Mouse (Mus musculus) heart, adult 9 months (tissue): ENCODE data around the gene Defb22.

Experiments
- DNase-seq, 2 experiments: peaks; one replicate each; pipeline ENCODE4 v3.0.0; 2022; ENCODE audit warnings: low spot score in 2 of 2

The Defb22 gene

DNA sequence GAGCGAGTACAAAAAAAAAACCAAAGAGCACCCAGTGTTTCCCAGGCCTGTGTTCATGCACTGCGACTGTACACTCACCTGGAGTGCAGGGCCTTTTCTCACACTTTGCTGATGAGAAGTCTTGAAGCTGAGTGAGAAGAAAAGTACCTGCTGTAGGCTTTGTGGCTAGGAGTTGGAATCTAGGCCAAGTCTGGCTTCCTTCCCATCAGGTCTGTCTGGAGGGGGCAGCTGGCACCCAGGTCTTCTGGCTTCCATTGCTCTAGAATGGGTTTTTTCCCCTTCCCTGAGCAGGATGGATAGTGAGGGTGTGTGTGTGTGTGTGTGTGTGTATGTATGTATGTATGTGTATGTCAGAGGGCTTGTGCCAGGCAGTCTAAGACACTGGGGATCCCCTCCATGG, 50.1 kb downstream of the Defb22 start:
- no peak for DNase-seq

DNA sequence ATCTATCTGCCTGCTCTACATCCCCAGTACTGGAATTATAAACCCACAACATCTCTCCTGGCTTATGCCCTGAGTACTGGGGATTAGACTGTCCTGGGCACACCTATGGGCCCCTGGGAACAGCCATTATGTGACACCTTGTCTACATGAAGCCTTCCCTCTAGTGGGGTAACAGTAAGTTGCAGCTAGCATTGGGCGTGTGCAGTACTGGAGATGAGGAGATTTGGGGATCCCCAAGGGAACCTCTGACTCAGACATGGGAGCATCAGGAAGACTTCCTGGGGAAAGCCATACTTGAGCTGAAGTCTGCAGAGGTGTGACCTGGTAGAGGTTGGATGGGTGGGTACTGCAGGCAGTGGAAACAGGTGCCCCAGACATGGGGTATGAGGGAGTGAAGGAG, 51.0 kb downstream of the Defb22 start:
- no peak for DNase-seq

- peak; percentile 59 to 73 for DNase-seq
Observed at GRCm38 (mm10) chr2:152436983-152437860, 52.7 kb downstream of the Defb22 start.

DNA sequence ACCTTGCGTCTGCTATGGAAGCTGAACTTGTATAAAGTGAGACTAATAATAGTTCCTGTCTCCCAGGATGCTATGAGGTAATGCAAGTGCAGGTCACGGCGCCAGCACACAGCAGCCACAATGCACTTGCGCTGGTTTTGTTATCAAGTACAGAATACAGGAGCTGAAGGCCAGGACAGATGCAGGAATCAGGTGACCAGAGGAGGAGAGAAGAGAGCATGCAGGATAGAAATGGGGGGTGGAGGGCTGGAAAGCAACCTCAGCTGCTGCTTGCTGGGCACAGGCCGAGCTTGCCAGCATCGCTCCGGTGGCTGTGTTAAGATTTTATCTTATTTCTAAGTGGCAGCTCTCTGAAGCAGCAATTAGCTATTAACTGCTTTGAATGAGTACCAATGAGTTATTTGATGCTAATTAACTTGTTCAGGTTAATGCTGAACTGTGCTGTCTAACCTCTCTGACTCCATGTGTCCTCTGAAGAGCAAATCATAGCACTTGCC, 53.5 kb downstream of the Defb22 start:
- DNase-seq = peak; percentile 40 to 59
